Mouse (Mus musculus) naive thymus-derived CD4-positive, alpha-beta T cell, adult 2 months (primary cell): ENCODE data around the gene Ccdc6.

Experiments used
- DNase-seq: peaks from one replicate; pipeline ENCODE4 v3.0.0-alpha.2; 2011; ENCODE audit warnings: low read depth

Gene Ccdc6

GRCm38 (mm10) chr10:70169044-70169443, 72.1 kb downstream of the Ccdc6 start:
- DNase-seq = no peak

- peak; percentile 66 for DNase-seq
Observed at GRCm38 (mm10) chr10:70173314-70173713, 76.4 kb downstream of the Ccdc6 start.

- DNase-seq = no peak
Observed at GRCm38 (mm10) chr10:70174494-70175190, 77.7 kb downstream of the Ccdc6 start.

- DNase-seq = peak; percentile 36
Observed at GRCm38 (mm10) chr10:70180727-70181126, 83.8 kb downstream of the Ccdc6 start.

GRCm38 (mm10) chr10:70181279-70181972, 84.5 kb downstream of the Ccdc6 start:
- DNase-seq = no peak

GRCm38 (mm10) chr10:70183210-70184080, 86.5 kb downstream of the Ccdc6 start:
- DNase-seq = no peak

GRCm38 (mm10) chr10:70186136-70186535, 89.2 kb downstream of the Ccdc6 start:
- DNase-seq = peak; percentile 21

GRCm38 (mm10) chr10:70186586-70186985, 89.7 kb downstream of the Ccdc6 start:
- no peak for DNase-seq

GRCm38 (mm10) chr10:70189864-70190263, 92.9 kb downstream of the Ccdc6 start:
- no peak for DNase-seq

- no peak for DNase-seq
Observed at GRCm38 (mm10) chr10:70194283-70194682, 97.4 kb downstream of the Ccdc6 start.

GRCm38 (mm10) chr10:70195279-70195678, 98.4 kb downstream of the Ccdc6 start:
- DNase-seq = no peak

- no peak for DNase-seq
Observed at GRCm38 (mm10) chr10:70195786-70196185, 98.9 kb downstream of the Ccdc6 start.

- DNase-seq = no peak
Observed at GRCm38 (mm10) chr10:70196666-70197065, 99.7 kb downstream of the Ccdc6 start.

- DNase-seq = no peak
Observed at GRCm38 (mm10) chr10:70197601-70198000, 100.7 kb downstream of the Ccdc6 start.

GRCm38 (mm10) chr10:70198012-70198411, 101.1 kb downstream of the Ccdc6 start:
- DNase-seq = no peak

GRCm38 (mm10) chr10:70198951-70199463, 102.1 kb downstream of the Ccdc6 start:
- DNase-seq = no peak

- no peak for DNase-seq
Observed at GRCm38 (mm10) chr10:70199466-70200210, 102.7 kb downstream of the Ccdc6 start.

GRCm38 (mm10) chr10:70200889-70201500, 104.1 kb downstream of the Ccdc6 start:
- DNase-seq = no peak

- no peak for DNase-seq
Observed at GRCm38 (mm10) chr10:70204505-70205399, 107.8 kb downstream of the Ccdc6 start, which contains the start of gene Mrln. Mrln (plus strand) TSS chr10:70204664.

GRCm38 (mm10) chr10:70211281-70211680, 114.4 kb downstream of the Ccdc6 start:
- DNase-seq = no peak
